Mouse (Mus musculus) liver, embryonic 15.5 days (tissue): ENCODE measurements around the gene Foxp1. TPM values are rescaled to one million over a fixed set of nuclear protein-coding genes. Genes with fewer than 3 reads are reported as not detected.
A peak's percentile ranks its signal among the peaks of the same experiment; 100 is the strongest.

Experiments used
- ATAC-seq: fragments of 200-750 bp; cut with Nextera tagmentation; 2 replicates; pipeline ENCODE4 v1.8.0; 2017; ENCODE audit warnings: moderate number of reproducible peaks, mild to moderate bottlenecking, moderate library complexity; ENCODE audit not compliant: insufficient read depth
- H3K27ac ChIP-seq: fragments of 300-500 bp; sonication (generic); replicated peaks from 2 replicates; pipeline ENCODE4 v1.5.1; 2015; ENCODE audit warnings: mild to moderate bottlenecking, inconsistent platforms
- H3K27me3 ChIP-seq: fragments of 300-500 bp; sonication (generic); 2 replicates; pipeline ENCODE4 v1.6.1; 2015; ENCODE audit warnings: mild to moderate bottlenecking, inconsistent platforms
- H3K36me3 ChIP-seq: fragments of 300-500 bp; sonication (generic); replicated peaks from 2 replicates; pipeline ENCODE4 v1.6.1; 2015; ENCODE audit warnings: moderate library complexity, mild to moderate bottlenecking, inconsistent platforms
- H3K4me1 ChIP-seq: fragments of 300-500 bp; sonication (generic); replicated peaks from 2 replicates; pipeline ENCODE4 v1.6.1; 2015; ENCODE audit warnings: inconsistent platforms
- H3K4me2 ChIP-seq: fragments of 300-500 bp; sonication (generic); 2 replicates; pipeline ENCODE4 v1.6.1; 2015; ENCODE audit warnings: moderate library complexity, mild to moderate bottlenecking, inconsistent platforms
- H3K4me3 ChIP-seq: fragments of 300-500 bp; sonication (generic); replicated peaks from 2 replicates; pipeline ENCODE4 v1.5.1; 2015; ENCODE audit warnings: mild to moderate bottlenecking, inconsistent platforms
- H3K9ac ChIP-seq: fragments of 300-500 bp; sonication (generic); 2 replicates; pipeline ENCODE4 v1.6.1; 2015; ENCODE audit warnings: moderate library complexity, mild to moderate bottlenecking, inconsistent platforms
- H3K9me3 ChIP-seq: fragments of 300-500 bp; sonication (generic); replicated peaks from 2 replicates; pipeline ENCODE4 v1.6.1; 2016; ENCODE audit warnings: inconsistent platforms
- WGBS: fragments of 180-500 bp; shearing (Covaris S2); methylation state at CpG from one replicate; pipeline ENCODE4 v1.1.7; 2015; ENCODE audit warnings: mixed read lengths; ENCODE audit not compliant: insufficient replicate concordance; 5-methylcytosine and 5-hydroxymethylcytosine counted together
- polyA plus RNA-seq: library from polyadenylated mRNA; unstranded; fragments of >200 nt; fragmentation: Nextera tagmentation; extraction: Ambion mirVana; gene quantifications from 2 replicates; pipeline ENCODE4 v1.2.1, GENCODE M21; 2015

The Foxp1 gene
- polyA plus RNA-seq, 1 experiment from 2014 or later, result 15.2 TPM

- Histone ChIP-seq H3K9ac (no peak overlapping the region), H3K36me3 (peaks cover 26% of the 10 kb centered on the region), H3K27ac (no peak overlapping the region), H3K4me3 (no peak overlapping the region), H3K9me3 (no peaks in the 10 kb centered on the region), H3K4me1 (peaks cover 18% of the 10 kb centered on the region), H3K4me2 (no peak overlapping the region), H3K27me3 (no peaks in the 10 kb centered on the region)
- no peak for ATAC-seq
- WGBS, result 26% methylated on average over 14 of the region's 14 CpGs
Observed at GRCm38 (mm10) chr6:99013119-99013865, 509.2 kb downstream of the Foxp1 start.

GRCm38 (mm10) chr6:99011895-99012584, 510.5 kb downstream of the Foxp1 start:
- Histone ChIP-seq H3K9me3 (no peaks in the 10 kb centered on the region), H3K27ac (no peak overlapping the region), H3K4me3 (no peak overlapping the region), H3K4me1 (peaks cover 18% of the 10 kb centered on the region), H3K9ac (no peak overlapping the region), H3K27me3 (no peaks in the 10 kb centered on the region), H3K4me2 (peak overlapping the region; percentile 20; the same call in 1 of the 2 replicates), H3K36me3 (peaks cover 38% of the 10 kb centered on the region)
- 33% methylated on average over 8 of the region's 8 CpGs for WGBS
- peak; percentile 66; the same call in 1 of the 2 replicates for ATAC-seq

GRCm38 (mm10) chr6:99009771-99010170, 512.8 kb downstream of the Foxp1 start:
- Histone ChIP-seq H3K9ac (no peak overlapping the region), H3K4me1 (peaks cover 18% of the 10 kb centered on the region), H3K4me3 (no peak overlapping the region), H3K27me3 (no peaks in the 10 kb centered on the region), H3K36me3 (peaks cover 29% of the 10 kb centered on the region), H3K27ac (no peak overlapping the region), H3K4me2 (no peak overlapping the region), H3K9me3 (no peaks in the 10 kb centered on the region)
- 78% methylated on average over 10 of the region's 10 CpGs for WGBS
- ATAC-seq, result no peak

- no peak overlapping the region for H3K4me3 ChIP-seq
- no peak overlapping the region for H3K4me2 ChIP-seq
Observed at GRCm38 (mm10) chr6:99008565-99008964, 514.0 kb downstream of the Foxp1 start.

GRCm38 (mm10) chr6:99007542-99007941, 515.0 kb downstream of the Foxp1 start:
- peaks cover 7% of the 10 kb centered on the region for H3K4me1 ChIP-seq
- H3K9ac ChIP-seq, result no peak overlapping the region
- 60% methylated on average over 6 of the region's 6 CpGs for WGBS
- no peaks in the 10 kb centered on the region for H3K9me3 ChIP-seq
- no peaks in the 10 kb centered on the region for H3K27me3 ChIP-seq
- H3K4me3 ChIP-seq, result no peak overlapping the region
- peaks cover 36% of the 10 kb centered on the region for H3K36me3 ChIP-seq
- ATAC-seq, result no peak
- H3K27ac ChIP-seq, result no peak overlapping the region
- H3K4me2 ChIP-seq, result no peak overlapping the region

More at GRCm38 (mm10) chr6:99008565-99008964, 514.0 kb downstream of the Foxp1 start:
- H3K9ac ChIP-seq, result no peak overlapping the region
- H3K36me3 ChIP-seq, result peaks cover 29% of the 10 kb centered on the region
- H3K4me1 ChIP-seq, result peaks cover 17% of the 10 kb centered on the region
- H3K27me3 ChIP-seq, result no peaks in the 10 kb centered on the region
- H3K27ac ChIP-seq, result no peak overlapping the region
- H3K9me3 ChIP-seq, result no peaks in the 10 kb centered on the region
- ATAC-seq, result no peak
- WGBS, result 87% methylated on average over 1 of the region's 1 CpGs

- no peaks in the 10 kb centered on the region; the same call in 1 of the 2 replicates for H3K4me1 ChIP-seq
- H3K27ac ChIP-seq, result no peak overlapping the region
- no peaks in the 10 kb centered on the region for H3K9me3 ChIP-seq
- no peaks in the 10 kb centered on the region for H3K27me3 ChIP-seq
- peaks cover 36% of the 10 kb centered on the region for H3K36me3 ChIP-seq
- ATAC-seq, result no peak
- no peak overlapping the region for H3K4me3 ChIP-seq
- no peak overlapping the region for H3K4me2 ChIP-seq
- no peak overlapping the region for H3K9ac ChIP-seq
- WGBS, result 71% methylated on average over 12 of the region's 12 CpGs
Observed at GRCm38 (mm10) chr6:99004255-99004997, 518.1 kb downstream of the Foxp1 start.

GRCm38 (mm10) chr6:99003108-99003709, 519.3 kb downstream of the Foxp1 start:
- 60% methylated on average over 15 of the region's 15 CpGs for WGBS
- no peaks in the 10 kb centered on the region for H3K9me3 ChIP-seq
- no peak overlapping the region for H3K4me3 ChIP-seq
- no peaks in the 10 kb centered on the region; the same call in 1 of the 2 replicates for H3K4me1 ChIP-seq
- no peak overlapping the region for H3K27ac ChIP-seq
- no peak overlapping the region for H3K9ac ChIP-seq
- H3K27me3 ChIP-seq, result no peaks in the 10 kb centered on the region
- no peak for ATAC-seq
- peaks cover 27% of the 10 kb centered on the region for H3K36me3 ChIP-seq
- H3K4me2 ChIP-seq, result no peak overlapping the region

GRCm38 (mm10) chr6:99001637-99002036, 520.9 kb downstream of the Foxp1 start:
- H3K27ac ChIP-seq, result no peak overlapping the region
- 72% methylated on average over 9 of the region's 9 CpGs for WGBS
- peaks cover 3% of the 10 kb centered on the region; the same call in 1 of the 2 replicates for H3K4me1 ChIP-seq
- H3K27me3 ChIP-seq, result no peaks in the 10 kb centered on the region
- no peak overlapping the region for H3K9ac ChIP-seq
- no peak overlapping the region for H3K4me3 ChIP-seq
- H3K9me3 ChIP-seq, result no peaks in the 10 kb centered on the region
- peak; percentile 69 for ATAC-seq
- H3K4me2 ChIP-seq, result no peak overlapping the region
- H3K36me3 ChIP-seq, result peaks cover 13% of the 10 kb centered on the region

- no peak for ATAC-seq
- Histone ChIP-seq H3K9ac (no peak overlapping the region), H3K27me3 (no peaks in the 10 kb centered on the region), H3K4me1 (peaks cover 3% of the 10 kb centered on the region), H3K36me3 (peaks cover 13% of the 10 kb centered on the region), H3K9me3 (no peaks in the 10 kb centered on the region), H3K27ac (no peak overlapping the region), H3K4me2 (no peak overlapping the region), H3K4me3 (no peak overlapping the region)
- WGBS, result 79% methylated on average over 35 of the region's 35 CpGs
Observed at GRCm38 (mm10) chr6:98998971-98999932, 523.3 kb downstream of the Foxp1 start.

- no peak overlapping the region for H3K27ac ChIP-seq
- H3K4me3 ChIP-seq, result no peak overlapping the region
- no peaks in the 10 kb centered on the region for H3K27me3 ChIP-seq
- no peaks in the 10 kb centered on the region for H3K9me3 ChIP-seq
- H3K4me2 ChIP-seq, result no peak overlapping the region
- H3K36me3 ChIP-seq, result 0 out of 2 replicates have a peak, but pooled peaks cover 7% of the 10 kb centered on the region
- no peak for ATAC-seq
- H3K4me1 ChIP-seq, result peaks cover 10% of the 10 kb centered on the region
- WGBS, result 60% methylated on average over 9 of the region's 9 CpGs
- H3K9ac ChIP-seq, result no peak overlapping the region
Observed at GRCm38 (mm10) chr6:98997742-98998141, 524.8 kb downstream of the Foxp1 start.
